Mouse (Mus musculus): ENCODE results near the gene Kif24. TPM values are rescaled to one million over a fixed set of nuclear protein-coding genes. Genes with fewer than 3 reads are reported as not detected.

The Kif24 gene
- total RNA-seq, 2 experiments from 2014 or later, result 2.0 to 2.3 TPM

DNA sequence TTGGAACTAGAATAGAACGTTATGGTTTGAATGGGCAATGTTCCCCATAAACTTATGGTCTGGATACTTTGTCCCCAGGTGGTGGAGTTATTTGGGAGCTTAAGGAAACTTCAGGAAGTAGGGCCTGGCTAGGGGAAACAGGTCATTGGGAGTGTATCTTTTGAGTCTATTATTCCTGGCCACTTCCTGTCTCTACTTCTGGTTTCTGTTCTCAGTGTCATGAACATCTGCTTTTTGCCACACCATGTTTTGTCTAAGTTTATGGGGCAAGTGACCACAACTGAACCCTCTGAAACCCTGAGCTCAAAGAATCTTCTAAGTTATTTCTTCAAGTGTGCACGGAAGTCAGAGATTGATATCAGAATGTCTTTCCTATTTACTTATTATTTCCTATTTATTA lies 57.3 kb downstream of the Kif24 start:
- DNase-seq (ENCODE audit: low spot score in 2 of 2), result no peak

- no peak for DNase-seq (ENCODE audit: low spot score in 2 of 2)
Measured at GRCm38 (mm10) chr4:41406597-41406996, 58.1 kb downstream of the Kif24 start.

DNA sequence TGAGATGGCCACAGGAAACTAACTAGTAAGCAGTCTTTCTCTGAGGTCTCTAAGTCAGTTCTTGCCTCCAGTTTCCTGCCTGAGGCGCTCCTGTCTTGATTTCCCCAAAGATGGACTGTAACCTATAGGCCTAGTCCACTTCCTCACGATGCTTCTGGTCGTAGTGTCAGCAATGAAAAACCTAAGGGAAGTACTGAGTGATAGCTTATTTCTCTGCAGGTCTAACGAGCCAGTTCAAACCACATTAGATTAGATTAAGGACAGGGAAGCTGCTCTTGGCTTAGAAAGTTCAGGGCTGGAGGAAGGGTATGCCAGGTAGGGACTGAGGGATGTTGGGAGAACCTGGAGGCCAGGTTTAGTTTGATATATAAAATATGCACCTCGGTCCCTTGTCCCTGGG lies 63.1 kb downstream of the Kif24 start:
- no peak for DNase-seq (ENCODE audit: low spot score in 2 of 2)

GRCm38 (mm10) chr4:41401167-41401566 lies 63.5 kb downstream of the Kif24 start:
- DNase-seq (ENCODE audit: low spot score in 2 of 2), result no peak

DNA sequence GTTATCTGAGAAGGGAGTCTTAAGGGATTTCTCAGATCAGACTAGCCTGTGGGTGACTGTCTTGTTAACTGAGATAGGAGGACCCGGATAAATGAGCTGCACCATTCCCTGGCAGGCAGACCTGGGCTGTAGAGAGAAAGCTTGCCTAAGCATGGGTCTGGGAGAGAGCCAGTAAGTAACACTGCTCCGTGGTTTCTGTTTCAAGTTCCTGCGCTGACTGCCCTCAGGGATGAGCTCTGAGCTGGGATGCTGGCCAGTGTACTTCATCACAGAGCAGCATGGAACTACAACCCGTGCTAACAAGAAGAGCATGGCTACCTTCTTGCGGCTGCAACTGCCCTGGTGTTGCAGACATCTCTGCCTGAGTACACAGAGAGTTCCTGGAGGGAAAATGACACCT lies 64.8 kb downstream of the Kif24 start:
- DNase-seq (ENCODE audit: low spot score in 2 of 2), result no peak

GRCm38 (mm10) chr4:41398353-41398752 lies 66.3 kb downstream of the Kif24 start:
- no peak for DNase-seq (ENCODE audit: low spot score in 2 of 2)

DNA sequence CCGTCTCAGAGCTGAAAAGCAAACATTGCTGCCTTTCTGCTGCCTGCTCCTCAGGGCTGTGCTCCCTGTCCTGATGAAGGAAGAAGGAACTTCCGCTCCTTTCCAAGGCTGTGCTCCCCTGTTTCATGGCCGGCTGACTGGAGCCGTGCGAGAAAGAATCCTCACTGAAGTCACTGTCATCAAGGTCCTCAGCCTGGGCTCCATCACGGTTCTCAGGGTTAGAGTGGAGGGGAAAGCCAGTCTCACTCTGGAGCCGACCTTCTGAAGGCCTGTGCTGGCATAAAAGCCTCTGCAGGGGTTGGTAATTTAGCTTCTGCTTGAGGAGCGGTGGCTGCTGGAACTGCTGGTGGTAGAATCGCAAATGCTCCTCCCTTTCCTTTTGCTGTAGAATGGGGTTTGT lies 70.0 kb downstream of the Kif24 start:
- DNase-seq (ENCODE audit: low spot score in 2 of 2), result no peak

DNA sequence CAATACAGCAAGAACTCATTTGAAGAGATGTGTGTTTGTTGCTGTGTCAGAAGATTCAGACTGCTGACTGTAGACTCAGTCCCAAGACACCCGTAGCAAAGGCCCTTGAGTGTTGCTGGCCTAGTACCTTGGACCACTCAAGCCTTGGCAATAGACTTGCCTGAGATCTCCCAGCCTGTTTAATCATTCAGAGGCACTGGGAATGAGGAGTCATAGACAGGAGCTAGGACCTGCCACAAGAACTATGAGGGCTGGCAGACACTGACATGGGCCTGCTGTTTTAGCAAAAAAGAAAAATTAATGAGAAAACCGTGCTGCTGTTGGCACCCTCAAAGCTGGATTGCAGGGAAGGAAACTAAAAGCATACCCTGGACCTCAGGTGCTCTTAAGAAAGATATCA lies 73.7 kb downstream of the Kif24 start:
- no peak for DNase-seq (ENCODE audit: low spot score in 2 of 2)

DNA sequence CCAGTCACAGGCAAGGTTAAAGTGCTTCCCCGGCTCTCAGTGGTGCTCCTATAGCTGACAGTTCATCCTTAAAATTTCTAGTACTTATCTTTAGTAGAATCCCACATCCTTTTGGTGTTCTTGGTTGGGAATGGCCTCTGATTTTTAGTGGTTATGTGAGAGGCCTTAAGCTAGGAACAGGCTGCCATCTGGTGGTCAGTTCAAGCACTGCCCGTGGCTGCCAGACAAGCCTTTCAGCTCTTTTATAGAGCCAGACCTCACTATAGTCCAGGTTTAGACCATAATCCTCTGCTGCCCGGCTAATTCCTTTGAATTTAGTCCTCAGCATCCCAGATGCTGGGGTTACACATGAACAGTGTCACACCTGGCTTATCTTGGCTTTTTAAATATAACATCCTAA lies 74.6 kb downstream of the Kif24 start:
- peak; percentile 89 to 90 for DNase-seq (ENCODE audit: low spot score in 2 of 2)

DNA sequence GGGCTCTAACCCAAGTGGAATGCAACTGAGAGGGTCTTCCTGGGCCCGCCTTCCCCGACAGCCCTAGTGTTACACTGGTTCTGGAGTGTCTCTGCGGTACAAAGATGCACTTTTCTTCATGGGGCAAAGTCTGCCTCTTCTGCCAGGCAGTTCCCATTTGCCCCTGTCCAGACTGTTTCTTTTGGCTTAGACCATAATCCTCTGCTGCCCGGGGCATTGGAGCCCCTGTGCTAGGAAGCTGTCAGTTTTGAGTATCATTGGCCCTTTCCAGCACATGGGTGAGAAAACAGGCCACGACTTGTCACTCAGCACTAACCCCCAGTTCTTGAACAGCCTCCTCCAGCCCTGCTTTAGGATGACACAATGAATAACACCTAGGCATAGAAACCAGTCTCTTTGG lies 75.4 kb downstream of the Kif24 start:
- DNase-seq (ENCODE audit: low spot score in 2 of 2), result no peak

DNA sequence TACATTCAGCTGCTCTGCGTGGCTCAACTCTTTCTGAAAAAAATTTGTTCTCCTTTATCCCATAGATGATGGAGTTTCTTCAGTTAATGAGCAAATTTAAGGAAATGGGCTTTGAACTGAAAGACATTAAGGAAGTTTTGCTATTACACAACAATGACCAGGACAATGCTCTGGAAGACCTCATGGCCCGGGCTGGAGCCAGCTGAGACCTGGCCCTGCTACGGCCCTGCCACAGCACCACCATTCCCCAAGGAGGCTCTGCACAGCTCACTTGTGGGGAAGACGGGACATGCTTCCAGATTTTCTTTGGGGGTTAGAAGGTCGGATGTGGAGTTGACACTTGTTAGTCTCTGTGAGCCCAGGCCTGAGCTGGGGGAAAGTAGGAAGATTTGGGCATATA lies 76.1 kb downstream of the Kif24 start:
- DNase-seq (ENCODE audit: low spot score in 2 of 2), result no peak

GRCm38 (mm10) chr4:41387755-41388469 lies 76.8 kb downstream of the Kif24 start:
- no peak for DNase-seq (ENCODE audit: low spot score in 2 of 2)

- DNase-seq (ENCODE audit: low spot score in 2 of 2), result no peak
Measured at GRCm38 (mm10) chr4:41386412-41386975, 78.2 kb downstream of the Kif24 start.

GRCm38 (mm10) chr4:41381213-41381950 lies 83.3 kb downstream of the Kif24 start:
- no peak for DNase-seq (ENCODE audit: low spot score in 2 of 2)

GRCm38 (mm10) chr4:41377567-41377966 lies 87.1 kb downstream of the Kif24 start:
- DNase-seq (ENCODE audit: low spot score in 2 of 2), result no peak

DNA sequence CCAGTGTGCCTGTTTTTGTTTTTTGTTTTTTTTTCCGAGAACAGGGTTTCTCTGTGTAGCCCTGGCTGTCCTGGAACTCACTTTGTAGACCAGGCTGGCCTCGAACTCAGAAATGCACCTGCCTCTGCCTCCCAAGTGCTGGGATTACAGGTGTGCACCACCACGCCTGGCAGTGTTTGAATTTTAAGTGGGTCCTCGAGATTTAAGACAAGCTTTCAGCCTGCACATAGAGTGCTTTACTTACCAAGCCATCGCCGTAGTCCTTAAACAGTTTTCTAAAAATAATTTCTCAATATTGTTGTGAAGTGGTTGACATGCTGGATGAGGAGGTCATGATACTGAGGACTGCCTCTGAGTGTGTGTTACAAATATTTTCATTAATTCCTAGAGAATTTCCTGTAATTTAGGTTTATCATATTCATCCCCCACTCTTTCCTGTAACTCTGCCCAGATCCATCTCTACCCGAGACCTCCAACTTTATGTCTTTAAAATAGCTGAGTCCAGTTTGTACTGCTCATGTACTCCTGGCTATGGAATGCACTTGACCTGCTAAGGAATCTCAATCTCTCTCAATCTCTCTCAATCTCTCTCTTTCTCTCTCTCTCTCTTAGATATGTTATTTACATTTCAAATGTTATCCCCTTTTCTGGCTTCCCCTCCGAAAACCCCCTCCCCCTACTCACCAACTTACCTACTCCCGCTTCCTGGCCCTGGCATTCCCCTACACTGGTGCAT lies 94.8 kb downstream of the Kif24 start:
- no peak for DNase-seq (ENCODE audit: low spot score in 2 of 2)

DNA sequence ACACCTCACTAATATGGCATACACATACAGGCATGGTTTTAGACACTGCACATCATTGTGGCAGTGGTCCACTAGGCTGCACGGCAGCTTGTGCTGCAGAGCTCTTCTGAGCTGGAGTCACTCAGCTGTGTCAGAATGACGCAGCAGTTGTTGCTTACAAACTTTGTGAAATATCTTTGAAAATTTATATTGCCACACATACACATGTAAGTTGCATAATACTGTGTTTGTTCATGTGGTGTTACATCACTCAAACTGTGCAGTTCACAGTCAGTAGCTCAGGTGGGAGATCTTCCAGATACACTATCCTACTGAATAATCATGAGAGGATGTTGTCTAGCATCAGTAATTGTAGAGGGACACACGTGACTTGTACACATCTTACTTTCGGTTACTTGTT lies 96.5 kb downstream of the Kif24 start:
- DNase-seq (ENCODE audit: low spot score in 2 of 2), result no peak

- no peak for DNase-seq (ENCODE audit: low spot score in 2 of 2)
Measured at GRCm38 (mm10) chr4:41361059-41361458, 103.6 kb downstream of the Kif24 start.

DNA sequence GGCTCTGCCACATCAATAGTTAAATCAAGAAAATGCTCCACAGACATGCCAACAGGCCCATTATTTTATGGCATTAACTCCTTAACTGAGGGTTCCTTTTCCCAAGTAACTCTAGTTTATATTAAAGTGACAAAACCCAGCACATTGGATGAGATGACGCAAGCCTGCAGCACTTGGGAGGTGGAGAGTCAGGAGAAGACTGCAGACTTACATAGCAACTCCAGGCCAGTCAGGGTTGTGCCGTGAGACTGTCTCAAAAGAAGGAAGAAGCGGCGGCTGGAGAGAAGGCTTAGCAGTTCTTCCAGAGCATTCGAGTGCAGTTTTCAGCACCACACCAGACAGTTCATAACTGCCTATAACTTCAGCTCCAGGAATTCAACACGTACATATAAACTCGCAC lies 105.3 kb downstream of the Kif24 start:
- DNase-seq (ENCODE audit: low spot score in 2 of 2), result no peak

DNA sequence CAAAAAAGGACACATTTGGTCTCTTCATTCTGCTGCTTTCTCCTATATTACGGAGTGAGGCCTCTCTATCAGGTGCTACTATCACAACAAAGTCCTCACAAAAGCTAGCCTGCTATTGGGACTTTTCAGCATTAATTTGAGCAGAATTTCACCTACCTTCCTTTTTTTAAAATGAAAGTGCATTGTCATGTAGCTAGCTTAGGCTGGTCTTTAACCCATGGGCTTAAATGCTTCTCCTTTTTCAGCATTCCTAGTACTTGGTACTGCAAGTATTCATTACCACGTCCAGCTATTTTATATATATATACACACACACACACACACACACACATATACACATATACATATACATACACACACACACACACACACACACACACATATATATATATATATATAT lies 106.0 kb downstream of the Kif24 start:
- DNase-seq (ENCODE audit: low spot score in 2 of 2), result no peak

DNA sequence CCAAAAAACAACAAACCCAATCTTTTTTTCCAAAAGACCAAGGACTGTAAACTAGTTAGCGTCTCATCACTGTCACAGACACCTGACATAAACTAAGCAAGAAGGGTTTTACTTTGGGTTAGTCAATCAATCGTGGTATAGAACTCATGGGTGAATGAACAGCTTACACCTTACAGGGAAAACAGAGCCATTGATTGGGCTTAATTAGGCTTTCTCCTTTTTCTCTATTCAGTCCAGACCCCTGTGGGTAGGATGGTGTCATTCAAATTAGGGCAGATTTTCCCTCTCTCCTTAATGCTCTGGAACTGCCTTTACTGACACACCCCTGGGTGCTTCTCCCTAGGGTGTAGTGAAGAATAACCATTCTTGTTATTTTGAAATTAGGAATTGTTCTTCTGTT lies 107.5 kb downstream of the Kif24 start:
- DNase-seq (ENCODE audit: low spot score in 2 of 2), result no peak

GRCm38 (mm10) chr4:41353265-41353664 lies 111.4 kb downstream of the Kif24 start:
- DNase-seq (ENCODE audit: low spot score in 2 of 2), result no peak

Measured in layer of hippocampus, postnatal 10 days (tissue).